Mouse (Mus musculus): ENCODE results near the gene Polr3gl. TPM values are rescaled to one million over a fixed set of nuclear protein-coding genes. Genes with fewer than 3 reads are reported as not detected.
A peak's percentile ranks its signal among the peaks of the same experiment; 100 is the strongest.

Gene Polr3gl
- polyA plus RNA-seq (2015; fragmentation: Nextera tagmentation; extraction: Ambion mirVana): 23.1 and 24.4 TPM in 2 replicates

DNA sequence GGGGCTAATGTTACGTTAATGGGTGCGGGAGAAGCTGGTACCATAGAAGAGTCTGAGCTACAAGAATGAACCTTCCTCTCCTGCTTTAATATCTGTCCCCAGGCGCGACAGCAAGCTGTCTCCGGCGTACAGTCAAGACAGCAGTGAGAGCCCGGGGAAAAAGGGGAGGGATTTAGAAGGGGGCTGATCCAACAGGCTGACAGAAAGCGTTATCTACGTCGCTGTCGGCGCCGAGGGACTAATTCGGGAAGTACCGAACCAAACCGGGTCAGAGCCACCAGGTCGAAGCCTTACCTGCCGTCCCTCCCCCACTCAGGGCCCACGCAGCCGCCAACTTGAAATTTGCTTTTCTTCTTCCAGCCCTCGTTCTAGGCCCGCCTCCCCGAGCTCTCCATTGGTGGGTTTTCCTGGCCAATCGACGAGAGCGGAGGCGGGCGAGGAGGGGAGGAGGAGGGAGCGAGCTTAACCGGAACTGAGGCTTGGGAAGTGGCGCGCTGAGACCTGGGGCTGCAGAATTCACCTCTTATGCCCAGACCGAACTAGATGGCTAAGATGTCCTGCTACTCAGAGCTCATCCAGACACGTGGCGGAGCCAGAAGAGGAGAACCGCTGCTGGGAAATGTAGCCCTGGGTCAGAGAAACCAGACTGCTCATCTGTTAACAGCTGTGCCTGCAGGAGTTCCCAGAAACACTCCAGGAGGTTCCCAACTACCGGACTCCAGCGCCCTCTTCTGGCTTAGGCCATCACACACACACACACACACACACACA is at the start of gene Polr3gl:
Gene Polr3gl, minus strand, starts transcription at position 392 of the 771 bp plus-strand sequence.
- Histone ChIP-seq H3K4me2 (ENCODE audit: low read depth, low read length) (peak within 1 kb of the TSS; percentile 76), H3K9ac (ENCODE audit: low read depth, low read length) (peak within 1 kb of the TSS; percentile 80), H3K27me3 (replicated peaks; ENCODE audit: control insufficient read depth, insufficient read depth, low read length) (peaks cover 15% of the 10 kb centered on the region), H3K4me3 (ENCODE audit: low read length) (peak within 1 kb of the TSS; percentile 72), H3K4me1 (ENCODE audit: control insufficient read depth, insufficient read depth, low read length) (peaks cover 24% of the 10 kb centered on the region), H3K27ac (ENCODE audit: low read length) (peak within 1 kb of the TSS; percentile 87), H3K36me3 (ENCODE audit: control insufficient read depth, insufficient read depth, low read length) (no peaks in the 10 kb centered on the region), H3K9me3 (ENCODE audit: control insufficient read depth, low read length) (no peaks in the 10 kb centered on the region)
- peak; percentile 93 for ATAC-seq
- under 1% methylated on average over 36 of the region's 38 CpGs for WGBS

- H3K27ac ChIP-seq (ENCODE audit: low read length): no peak overlapping the region
- H3K36me3 ChIP-seq (ENCODE audit: control insufficient read depth, insufficient read depth, low read length): 0 out of 2 replicates have a peak, but pooled peaks cover 8% of the 10 kb centered on the region
- no peaks in the 10 kb centered on the region for H3K9me3 ChIP-seq (ENCODE audit: control insufficient read depth, low read length)
- H3K27me3 ChIP-seq (replicated peaks; ENCODE audit: control insufficient read depth, insufficient read depth, low read length): no peaks in the 10 kb centered on the region
- no peak overlapping the region for H3K4me2 ChIP-seq (ENCODE audit: low read depth, low read length)
- H3K4me3 ChIP-seq (ENCODE audit: low read length): no peak overlapping the region
- H3K9ac ChIP-seq (ENCODE audit: low read depth, low read length): no peak overlapping the region
- 92% methylated on average over 1 of the region's 1 CpGs for WGBS
- H3K4me1 ChIP-seq (ENCODE audit: control insufficient read depth, insufficient read depth, low read length): peaks cover 17% of the 10 kb centered on the region
- ATAC-seq: no peak
These were observed 45.2 kb upstream of the Polr3gl start for GRCm38 (mm10) chr3:96639219-96639618.

DNA sequence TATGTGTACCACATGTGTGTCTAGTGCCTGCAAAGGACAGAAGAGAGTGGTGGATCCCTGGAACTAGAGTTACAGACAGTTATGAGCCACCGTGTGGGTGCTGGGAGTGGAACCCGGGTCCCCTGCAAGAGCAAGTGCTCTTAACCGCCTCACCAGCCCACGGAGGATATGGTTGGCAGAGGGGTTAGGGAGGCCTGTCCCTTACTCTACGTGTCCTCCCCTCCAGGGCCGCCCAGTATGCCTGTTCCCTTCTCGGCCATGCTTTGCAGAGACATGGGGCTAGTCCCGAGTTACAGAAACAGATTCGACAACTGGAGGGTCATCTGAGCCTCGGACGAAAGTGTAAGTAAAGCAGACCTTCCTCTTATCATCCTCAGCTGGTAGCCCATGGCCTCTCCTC is 42.5 kb upstream of the Polr3gl start:
- WGBS: 70% methylated on average over 11 of the region's 11 CpGs
- H3K27me3 ChIP-seq (replicated peaks; ENCODE audit: control insufficient read depth, insufficient read depth, low read length): no peaks in the 10 kb centered on the region
- peaks cover 17% of the 10 kb centered on the region for H3K4me1 ChIP-seq (ENCODE audit: control insufficient read depth, insufficient read depth, low read length)
- H3K36me3 ChIP-seq (ENCODE audit: control insufficient read depth, insufficient read depth, low read length): 0 out of 2 replicates have a peak, but pooled peaks cover 3% of the 10 kb centered on the region
- H3K9ac ChIP-seq (ENCODE audit: low read depth, low read length): peak overlapping the region; percentile 94
- H3K4me2 ChIP-seq (ENCODE audit: low read depth, low read length): peak overlapping the region; percentile 60
- ATAC-seq: no peak
- H3K4me3 ChIP-seq (ENCODE audit: low read length): peak overlapping the region; percentile 85
- H3K9me3 ChIP-seq (ENCODE audit: control insufficient read depth, low read length): no peaks in the 10 kb centered on the region
- peak overlapping the region; percentile 0; the same call in 1 of the 2 replicates for H3K27ac ChIP-seq (ENCODE audit: low read length)

DNA sequence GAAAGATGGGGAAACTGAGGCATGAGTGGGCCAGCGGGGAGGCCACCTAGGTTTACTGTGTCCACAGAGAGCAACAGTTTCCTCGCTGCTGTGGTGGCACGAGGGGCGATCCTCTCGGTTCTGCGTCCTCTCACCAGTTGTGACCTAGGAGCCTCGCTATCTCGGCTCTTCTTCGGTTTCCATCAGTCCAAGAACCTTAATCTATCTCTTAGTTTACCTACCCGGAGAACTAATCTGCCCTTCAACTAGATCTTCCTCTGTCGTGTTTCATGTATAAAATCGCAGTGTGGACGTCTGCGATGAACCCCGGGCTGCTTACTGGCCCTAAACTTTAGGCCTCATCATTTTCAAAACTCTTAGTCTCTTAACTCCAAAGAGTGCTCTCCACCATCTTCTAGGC is 41.9 kb upstream of the Polr3gl start:
- H3K9me3 ChIP-seq (ENCODE audit: control insufficient read depth, low read length): no peaks in the 10 kb centered on the region
- peak; percentile 27 for ATAC-seq
- peak overlapping the region; percentile 60 for H3K4me2 ChIP-seq (ENCODE audit: low read depth, low read length)
- H3K27me3 ChIP-seq (replicated peaks; ENCODE audit: control insufficient read depth, insufficient read depth, low read length): no peaks in the 10 kb centered on the region
- peak overlapping the region; percentile 94 for H3K9ac ChIP-seq (ENCODE audit: low read depth, low read length)
- H3K4me1 ChIP-seq (ENCODE audit: control insufficient read depth, insufficient read depth, low read length): peaks cover 20% of the 10 kb centered on the region
- WGBS: 7% methylated on average over 15 of the region's 15 CpGs
- H3K27ac ChIP-seq (ENCODE audit: low read length): peak overlapping the region; percentile 79
- H3K4me3 ChIP-seq (ENCODE audit: low read length): peak overlapping the region; percentile 85
- H3K36me3 ChIP-seq (ENCODE audit: control insufficient read depth, insufficient read depth, low read length): 0 out of 2 replicates have a peak, but pooled peaks cover 3% of the 10 kb centered on the region

- peaks cover 24% of the 10 kb centered on the region for H3K4me1 ChIP-seq (ENCODE audit: control insufficient read depth, insufficient read depth, low read length)
- 0 out of 2 replicates have a peak, but pooled peaks cover 3% of the 10 kb centered on the region for H3K36me3 ChIP-seq (ENCODE audit: control insufficient read depth, insufficient read depth, low read length)
- peak within 1 kb of the TSS; percentile 60 for H3K4me2 ChIP-seq (ENCODE audit: low read depth, low read length)
These were observed 41.2 kb upstream of the Polr3gl start, which contains the start of the genes Pex11b and Gm42957 for GRCm38 (mm10) chr3:96634928-96635879. Gene Pex11b, plus strand, starts transcription at chr3:96635376. Gene Gm42957, plus strand, starts transcription at chr3:96635474.

GRCm38 (mm10) chr3:96634015-96634414 is 40.0 kb upstream of the Polr3gl start:
- no peak for ATAC-seq
- H3K27me3 ChIP-seq (replicated peaks; ENCODE audit: control insufficient read depth, insufficient read depth, low read length): no peaks in the 10 kb centered on the region
- 0 out of 2 replicates have a peak, but pooled peaks cover 3% of the 10 kb centered on the region for H3K36me3 ChIP-seq (ENCODE audit: control insufficient read depth, insufficient read depth, low read length)
- WGBS: 59% methylated on average over 1 of the region's 1 CpGs
- no peak overlapping the region for H3K4me2 ChIP-seq (ENCODE audit: low read depth, low read length)
- H3K4me3 ChIP-seq (ENCODE audit: low read length): no peak overlapping the region
- no peak overlapping the region for H3K9ac ChIP-seq (ENCODE audit: low read depth, low read length)
- no peaks in the 10 kb centered on the region for H3K9me3 ChIP-seq (ENCODE audit: control insufficient read depth, low read length)
- no peak overlapping the region for H3K27ac ChIP-seq (ENCODE audit: low read length)
- H3K4me1 ChIP-seq (ENCODE audit: control insufficient read depth, insufficient read depth, low read length): peaks cover 24% of the 10 kb centered on the region

More at GRCm38 (mm10) chr3:96634928-96635879, 41.2 kb upstream of the Polr3gl start, which contains the start of the genes Pex11b and Gm42957:
- Histone ChIP-seq H3K27me3 (replicated peaks; ENCODE audit: control insufficient read depth, insufficient read depth, low read length) (no peaks in the 10 kb centered on the region), H3K9ac (ENCODE audit: low read depth, low read length) (peak within 1 kb of the TSS; percentile 94), H3K9me3 (ENCODE audit: control insufficient read depth, low read length) (no peaks in the 10 kb centered on the region), H3K27ac (ENCODE audit: low read length) (peak within 1 kb of the TSS; percentile 79), H3K4me3 (ENCODE audit: low read length) (peak within 1 kb of the TSS; percentile 85)
- WGBS: 2% methylated on average over 59 of the region's 60 CpGs
- peak; percentile 92 for ATAC-seq

- no peak for ATAC-seq
- no peaks in the 10 kb centered on the region for H3K9me3 ChIP-seq (ENCODE audit: control insufficient read depth, low read length)
- peaks cover 23% of the 10 kb centered on the region for H3K4me1 ChIP-seq (ENCODE audit: control insufficient read depth, insufficient read depth, low read length)
- H3K27me3 ChIP-seq (replicated peaks; ENCODE audit: control insufficient read depth, insufficient read depth, low read length): no peaks in the 10 kb centered on the region
- no peak overlapping the region for H3K4me3 ChIP-seq (ENCODE audit: low read length)
- H3K9ac ChIP-seq (ENCODE audit: low read depth, low read length): no peak overlapping the region
- H3K36me3 ChIP-seq (ENCODE audit: control insufficient read depth, insufficient read depth, low read length): 0 out of 2 replicates have a peak, but pooled peaks cover under 1% of the 10 kb centered on the region
- H3K4me2 ChIP-seq (ENCODE audit: low read depth, low read length): no peak overlapping the region
- H3K27ac ChIP-seq (ENCODE audit: low read length): no peak overlapping the region
These were observed 38.1 kb upstream of the Polr3gl start for GRCm38 (mm10) chr3:96632058-96632457.

GRCm38 (mm10) chr3:96629729-96630600 is 36.0 kb upstream of the Polr3gl start, which contains the start of gene Rbm8a:
Gene Rbm8a, plus strand, starts transcription at chr3:96629933.
- ATAC-seq: peak; percentile 96
- H3K4me1 ChIP-seq (ENCODE audit: control insufficient read depth, insufficient read depth, low read length): peaks cover 11% of the 10 kb centered on the region
- WGBS: under 1% methylated on average over 48 of the region's 48 CpGs

More at GRCm38 (mm10) chr3:96629729-96630600, 36.0 kb upstream of the Polr3gl start, which contains the start of gene Rbm8a:
- Histone ChIP-seq H3K9ac (ENCODE audit: low read depth, low read length) (peak within 1 kb of the TSS; percentile 81), H3K27me3 (replicated peaks; ENCODE audit: control insufficient read depth, insufficient read depth, low read length) (no peaks in the 10 kb centered on the region), H3K4me3 (ENCODE audit: low read length) (peak within 1 kb of the TSS; percentile 76), H3K36me3 (ENCODE audit: control insufficient read depth, insufficient read depth, low read length) (no peaks in the 10 kb centered on the region), H3K9me3 (ENCODE audit: control insufficient read depth, low read length) (no peaks in the 10 kb centered on the region), H3K27ac (ENCODE audit: low read length) (peak within 1 kb of the TSS; percentile 72), H3K4me2 (ENCODE audit: low read depth, low read length) (peak within 1 kb of the TSS; percentile 83)

All from intestine, embryonic 16.5 days (tissue).